Mouse (Mus musculus): ENCODE results near the gene Pdilt.

DNA sequence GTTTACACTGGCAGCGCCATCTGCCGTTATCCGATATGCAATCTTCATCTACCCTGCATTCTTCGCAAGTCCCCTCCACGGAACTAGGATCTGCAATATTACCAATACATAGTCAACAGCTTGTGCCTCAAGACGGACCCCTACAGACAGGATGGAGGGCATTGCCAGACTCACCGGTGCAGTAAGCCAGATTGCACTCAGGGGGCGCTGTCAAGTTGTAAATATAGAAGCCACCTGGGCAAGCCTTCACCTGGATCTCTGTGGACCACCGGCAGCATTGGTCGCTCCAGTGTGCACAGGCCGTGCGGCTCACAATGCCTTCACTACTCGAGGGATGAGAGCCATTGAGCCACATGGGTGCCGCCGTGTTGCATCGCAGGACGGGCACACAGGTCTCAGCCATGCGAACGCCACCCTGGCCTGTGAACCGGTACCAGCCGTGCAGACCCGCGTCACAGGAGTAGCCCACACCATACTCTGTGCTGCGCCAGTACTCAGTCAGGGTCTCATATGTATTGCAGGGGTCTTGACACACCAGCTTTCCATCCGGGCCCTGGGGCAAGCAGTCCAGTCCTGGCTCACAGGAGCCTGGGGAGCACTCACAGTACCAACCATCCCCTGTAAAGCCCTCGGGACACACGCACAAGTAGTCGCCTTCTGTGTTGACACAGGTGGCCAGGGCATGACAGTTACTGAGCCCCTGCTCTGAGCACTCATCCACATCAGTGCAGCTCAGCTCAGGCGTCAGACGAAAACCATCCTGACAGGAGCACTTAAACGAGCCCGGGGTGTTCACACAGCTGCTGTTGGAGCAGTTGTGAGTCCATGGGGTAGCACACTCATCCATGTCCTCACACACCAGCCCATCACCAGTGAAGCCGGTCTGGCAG, 46.5 kb downstream of the Pdilt start:
- no peak for TF ChIP-seq CTCF (IDR thresholded peaks at IDR 0.05; ENCODE audit: borderline replicate concordance, control insufficient read depth, extremely low read depth, insufficient read depth, low read length, poor library complexity)
- no peak for TF ChIP-seq POLR2A (IDR thresholded peaks at IDR 0.05; ENCODE audit: control insufficient read depth, extremely low read depth, insufficient read depth, low read length, poor library complexity)
